Mouse (Mus musculus): Measurements from ENCODE around the gene Zc3h10.
"Not testable (repeated sequence)": the region's sequence is repeated elsewhere in the genome, so short reads cannot be mapped to it uniquely, and the experiment has no call there.

Zc3h10 gene

GRCm38 (mm10) chr10:128555567-128555966 lies 8.0 kb upstream of the Zc3h10 start:
- not testable (repeated sequence) for DNase-seq (ENCODE audit: low spot score in 2 of 2)

GRCm38 (mm10) chr10:128550144-128550823 lies 2.7 kb upstream of the Zc3h10 start:
- DNase-seq (ENCODE audit: low spot score in 2 of 2), result not testable (repeated sequence)

- DNase-seq (ENCODE audit: low spot score in 2 of 2), result peak in 1 of 2 experiments; percentile 31
Measured at GRCm38 (mm10) chr10:128549682-128550057, 2.1 kb upstream of the Zc3h10 start.

- peak; percentile 85 to 90 for DNase-seq (ENCODE audit: low spot score in 2 of 2)
Measured at GRCm38 (mm10) chr10:128548947-128549681, 1.5 kb upstream of the Zc3h10 start, which contains the start of gene Rpl41. Gene Rpl41, minus strand, starts transcription at chr10:128549305.

- peak in 1 of 2 experiments; percentile 50 for DNase-seq (ENCODE audit: low spot score in 2 of 2)
Measured at GRCm38 (mm10) chr10:128548051-128548791, 647 bp upstream of the Zc3h10 start.

GRCm38 (mm10) chr10:128546787-128547186 lies 787 bp downstream of the Zc3h10 start:
- no peak for DNase-seq (ENCODE audit: low spot score in 2 of 2)

GRCm38 (mm10) chr10:128546361-128546760 lies 1.2 kb downstream of the Zc3h10 start:
- DNase-seq (ENCODE audit: low spot score in 2 of 2), result no peak

- DNase-seq (ENCODE audit: low spot score in 2 of 2), result no peak
Measured at GRCm38 (mm10) chr10:128545570-128545898, 2.0 kb downstream of the Zc3h10 start.

GRCm38 (mm10) chr10:128544674-128545569 lies 2.7 kb downstream of the Zc3h10 start:
- no peak for DNase-seq (ENCODE audit: low spot score in 2 of 2)

- no peak for DNase-seq (ENCODE audit: low spot score in 2 of 2)
Measured at GRCm38 (mm10) chr10:128544151-128544657, 3.4 kb downstream of the Zc3h10 start.

- no peak for DNase-seq (ENCODE audit: low spot score in 2 of 2)
Measured at GRCm38 (mm10) chr10:128543100-128543499, 4.5 kb downstream of the Zc3h10 start.

- DNase-seq (ENCODE audit: low spot score in 2 of 2), result no peak
Measured at GRCm38 (mm10) chr10:128538340-128538870, 9.2 kb downstream of the Zc3h10 start.

GRCm38 (mm10) chr10:128536266-128536940 lies 11.2 kb downstream of the Zc3h10 start:
- peak; percentile 80 to 81 for DNase-seq (ENCODE audit: low spot score in 2 of 2)

- DNase-seq (ENCODE audit: low spot score in 2 of 2), result no peak
Measured at GRCm38 (mm10) chr10:128535624-128536265, 11.8 kb downstream of the Zc3h10 start.

- DNase-seq (ENCODE audit: low spot score in 2 of 2), result no peak
Measured at GRCm38 (mm10) chr10:128535206-128535605, 12.4 kb downstream of the Zc3h10 start.

GRCm38 (mm10) chr10:128526366-128527356 lies 20.9 kb downstream of the Zc3h10 start:
- DNase-seq (ENCODE audit: low spot score in 2 of 2), result no peak

- DNase-seq (ENCODE audit: low spot score in 2 of 2), result peak; percentile 83 to 88
Measured at GRCm38 (mm10) chr10:128525671-128526308, 21.8 kb downstream of the Zc3h10 start, which contains the start of gene Esyt1. Gene Esyt1, minus strand, starts transcription at chr10:128525871.

Data from frontal cortex, postnatal 14 days (tissue).